Mouse (Mus musculus) embryo, embryonic 11.5 days (tissue): ENCODE results near the gene Smc3.
"Not testable (repeated sequence)": the region's sequence is repeated elsewhere in the genome, so short reads cannot be mapped to it uniquely, and the experiment has no call there.

Experiments used
- DNase-seq: peaks from one replicate; pipeline ENCODE4 v3.0.0-alpha.2; 2012; ENCODE audit warnings: low read depth, low spot score

The Smc3 gene

GRCm38 (mm10) chr19:53576061-53576460, 24.1 kb upstream of the Smc3 start:
- no peak for DNase-seq

GRCm38 (mm10) chr19:53577025-53577800, 23.0 kb upstream of the Smc3 start:
- DNase-seq: no peak

GRCm38 (mm10) chr19:53578597-53579252, 21.5 kb upstream of the Smc3 start:
- peak; percentile 56 for DNase-seq

GRCm38 (mm10) chr19:53580271-53580670, 19.9 kb upstream of the Smc3 start:
- not testable (repeated sequence) for DNase-seq

GRCm38 (mm10) chr19:53587686-53588085, 12.5 kb upstream of the Smc3 start:
- not testable (repeated sequence) for DNase-seq

GRCm38 (mm10) chr19:53588968-53589367, 11.2 kb upstream of the Smc3 start, which contains the start of gene Nutf2-ps1:
Gene Nutf2-ps1 (minus strand): TSS chr19:53589068.
- not testable (repeated sequence) for DNase-seq

GRCm38 (mm10) chr19:53596723-53597474, 3.3 kb upstream of the Smc3 start:
- no peak for DNase-seq

GRCm38 (mm10) chr19:53600549-53601362, 558 bp downstream of the Smc3 start:
- DNase-seq: peak; percentile 37

- DNase-seq: no peak
Observed at GRCm38 (mm10) chr19:53601363-53601655, 1.1 kb downstream of the Smc3 start.

- no peak for DNase-seq
Observed at GRCm38 (mm10) chr19:53608921-53609320, 8.7 kb downstream of the Smc3 start.

GRCm38 (mm10) chr19:53621681-53622080, 21.5 kb downstream of the Smc3 start:
- no peak for DNase-seq

- no peak for DNase-seq
Observed at GRCm38 (mm10) chr19:53638041-53638440, 37.8 kb downstream of the Smc3 start.

GRCm38 (mm10) chr19:53638727-53639126, 38.5 kb downstream of the Smc3 start:
- DNase-seq: no peak

- no peak for DNase-seq
Observed at GRCm38 (mm10) chr19:53644020-53644595, 43.9 kb downstream of the Smc3 start.

GRCm38 (mm10) chr19:53647301-53647700, 47.1 kb downstream of the Smc3 start:
- no peak for DNase-seq

- no peak for DNase-seq
Observed at GRCm38 (mm10) chr19:53648056-53648455, 47.9 kb downstream of the Smc3 start.

- peak; percentile 77 for DNase-seq
Observed at GRCm38 (mm10) chr19:53648802-53649236, 48.6 kb downstream of the Smc3 start.

GRCm38 (mm10) chr19:53649361-53649760, 49.2 kb downstream of the Smc3 start:
- no peak for DNase-seq

GRCm38 (mm10) chr19:53649802-53650201, 49.6 kb downstream of the Smc3 start:
- DNase-seq: no peak

- DNase-seq: no peak
Observed at GRCm38 (mm10) chr19:53650921-53651320, 50.7 kb downstream of the Smc3 start.

- no peak for DNase-seq
Observed at GRCm38 (mm10) chr19:53652267-53652666, 52.1 kb downstream of the Smc3 start.
